Mouse (Mus musculus) bone marrow macrophage, adult 2 months (primary cell): ENCODE results near the gene Fancc. TPM values are rescaled to one million over a fixed set of nuclear protein-coding genes. Genes with fewer than 3 reads are reported as not detected.

Experiments used
- H3K27ac ChIP-seq: 2 replicates; pipeline ENCODE4 v1.5.1; 2012; ENCODE audit warnings: low read depth, low read length; ENCODE audit not compliant: insufficient read depth
- H3K4me1 ChIP-seq: 2 replicates; pipeline ENCODE4 v1.6.1; 2012; ENCODE audit warnings: low read length; ENCODE audit not compliant: control insufficient read depth, insufficient read depth
- H3K4me3 ChIP-seq: 2 replicates; pipeline ENCODE4 v1.5.1; 2012; ENCODE audit warnings: mild to moderate bottlenecking, low read length, moderate library complexity; ENCODE audit not compliant: insufficient read depth
- CTCF ChIP-seq: IDR thresholded peaks from 2 replicates; pipeline ENCODE4 v1.5.1; 2012; ENCODE audit warnings: low read depth, mild to moderate bottlenecking, low read length, moderate library complexity
- POLR2A ChIP-seq: IDR thresholded peaks from 2 replicates; pipeline ENCODE4 v1.6.1; 2012; ENCODE audit warnings: mild to moderate bottlenecking, low read depth, low read length, borderline replicate concordance
- polyA plus RNA-seq: library from polyadenylated mRNA; stranded (reverse); fragments of >200 nt; gene quantifications from 2 replicates; pipeline ENCODE4 v1.2.4, GENCODE M21; 2012; ENCODE audit not compliant: missing spikeins, insufficient read depth, insufficient read length

Fancc gene
- 7.6 and 11.0 TPM in 2 replicates for polyA plus RNA-seq

DNA sequence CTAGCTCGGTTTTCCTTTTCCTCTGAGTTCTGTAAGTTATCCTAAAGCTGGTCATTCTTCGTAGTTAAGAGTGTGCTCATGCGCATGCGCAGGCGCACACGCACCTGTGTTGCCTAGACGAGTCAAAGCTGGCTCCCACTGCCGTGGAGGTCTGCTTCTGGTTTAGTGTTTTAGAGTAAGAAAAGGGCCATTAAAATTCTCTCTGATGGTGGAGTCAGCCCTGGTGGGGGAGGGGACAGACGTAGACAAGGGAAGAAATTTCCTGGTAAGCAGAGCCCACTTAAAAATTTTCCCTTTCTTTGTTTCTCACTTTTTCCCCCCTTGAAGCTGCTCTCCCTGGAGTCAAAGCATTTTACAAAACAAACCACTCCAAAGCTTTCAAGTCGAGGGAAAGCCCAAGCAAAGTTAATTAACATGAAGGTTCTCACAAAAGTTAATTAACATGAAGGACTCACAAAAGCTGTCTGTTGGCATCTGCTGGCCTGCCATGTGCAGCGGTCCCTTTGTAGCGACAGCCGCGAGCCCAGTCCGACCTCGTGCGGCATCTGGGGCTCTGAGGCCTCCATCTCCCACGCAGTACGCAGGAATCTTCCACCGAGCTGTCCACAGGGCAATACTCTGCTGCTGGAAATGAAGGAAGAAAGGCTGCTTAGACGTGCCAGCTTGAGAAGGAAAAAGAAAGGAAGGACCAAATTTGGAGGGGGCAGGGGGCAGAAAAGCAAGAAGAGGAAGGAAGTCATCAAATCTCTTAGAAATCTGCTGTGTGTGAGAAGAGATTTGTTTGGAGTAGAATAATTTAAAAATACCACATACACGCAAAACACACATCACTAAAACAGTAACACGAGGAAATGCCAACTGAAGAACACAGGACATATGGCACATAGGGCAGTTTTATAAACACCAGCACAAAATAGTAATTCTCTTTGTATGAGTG is at the start of gene Fancc:
TSS of gene Fancc (minus strand) at position 633 of the 937 bp plus-strand sequence.
- TF ChIP-seq CTCF (no peak), POLR2A (no peak)
- Histone ChIP-seq H3K4me3 (peak within 1 kb of the TSS; percentile 17; the same call in 1 of the 2 replicates), H3K27ac (no peak within 1 kb of the TSS), H3K4me1 (no peaks in the 10 kb centered on the region)

DNA sequence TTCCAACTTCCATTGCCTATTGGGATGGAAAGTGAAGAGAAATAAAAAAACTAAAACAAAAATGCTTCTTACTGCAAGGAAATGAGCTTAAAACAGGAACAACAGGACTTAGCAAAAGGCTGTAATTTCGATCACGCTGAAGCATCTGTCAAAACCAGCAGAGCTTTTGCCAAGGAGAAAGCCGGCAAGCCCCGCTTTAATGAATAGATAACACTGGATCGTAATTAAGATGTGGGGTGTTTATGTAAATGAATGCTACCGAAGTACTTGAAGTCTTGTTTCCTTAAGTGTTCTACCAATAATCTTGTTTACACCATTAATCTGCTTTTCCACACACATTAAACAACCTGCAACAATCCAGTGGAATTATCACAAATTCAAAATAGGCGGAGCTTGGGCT is 48.2 kb upstream of the Fancc start:
- no peak for TF ChIP-seq POLR2A
- TF ChIP-seq CTCF, result no peak
- Histone ChIP-seq H3K27ac (no peak overlapping the region), H3K4me3 (no peak overlapping the region)

DNA sequence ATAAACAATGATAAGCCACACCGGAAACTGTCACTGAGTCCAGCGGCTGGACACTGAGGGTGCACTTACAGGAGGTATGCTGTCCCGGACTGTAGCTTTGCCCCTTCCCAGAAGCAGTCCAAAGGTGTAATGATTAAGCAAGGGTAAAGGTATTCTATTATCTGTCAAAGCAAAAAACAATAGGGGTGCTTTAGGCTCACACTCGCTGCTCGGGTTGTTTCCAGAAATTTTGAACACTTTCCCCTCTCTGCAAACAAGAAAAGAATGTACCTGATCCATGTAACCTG is 47.8 kb upstream of the Fancc start:
- no peaks in the 10 kb centered on the region for H3K4me1 ChIP-seq
- H3K4me3 ChIP-seq, result no peak overlapping the region
- no peak overlapping the region for H3K27ac ChIP-seq
- no peak for TF ChIP-seq CTCF
- TF ChIP-seq POLR2A, result no peak

More for the DNA sequence above, 48.2 kb upstream of the Fancc start:
- no peaks in the 10 kb centered on the region for H3K4me1 ChIP-seq

DNA sequence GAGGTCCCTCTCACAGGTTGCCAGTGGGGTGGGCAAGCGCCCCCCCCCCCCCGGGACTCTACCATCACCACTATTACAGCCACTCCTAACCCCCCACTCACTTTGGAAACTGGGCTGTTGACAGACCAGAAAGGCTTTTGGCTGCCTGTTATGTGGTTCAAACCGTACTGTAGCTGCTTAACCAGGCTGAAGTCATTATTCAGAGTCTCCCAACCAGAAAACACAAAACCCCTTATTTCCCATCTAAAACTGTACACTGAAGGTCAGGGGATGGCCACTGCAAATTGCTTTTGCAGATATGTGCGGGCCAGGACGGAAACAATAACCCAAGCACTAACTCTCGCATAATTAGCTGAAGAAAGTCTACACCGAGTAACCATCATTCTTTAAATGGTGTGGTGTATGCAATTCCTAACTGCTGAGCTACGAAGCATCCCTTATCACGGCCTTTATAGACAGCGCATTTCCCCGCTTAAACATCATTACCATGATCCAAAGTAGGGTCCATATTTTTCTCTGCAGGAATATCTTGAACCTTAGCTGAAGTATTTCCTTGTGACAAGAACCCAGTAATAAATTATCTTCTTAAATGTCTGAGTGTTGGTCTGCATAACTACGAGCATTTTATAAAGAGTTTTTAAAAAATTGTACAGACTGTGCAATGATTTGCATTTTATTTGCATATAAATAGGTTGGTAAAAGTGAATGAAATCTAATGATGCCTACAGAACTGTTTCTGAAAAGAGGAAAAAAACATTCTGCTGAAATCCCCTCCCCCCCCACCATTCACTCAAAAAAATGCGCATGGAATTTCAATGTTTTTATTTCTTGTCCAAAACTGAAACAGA is 47.3 kb upstream of the Fancc start:
- no peaks in the 10 kb centered on the region for H3K4me1 ChIP-seq
- no peak for TF ChIP-seq CTCF
- no peak for TF ChIP-seq POLR2A
- no peak overlapping the region for H3K27ac ChIP-seq
- no peak overlapping the region for H3K4me3 ChIP-seq

DNA sequence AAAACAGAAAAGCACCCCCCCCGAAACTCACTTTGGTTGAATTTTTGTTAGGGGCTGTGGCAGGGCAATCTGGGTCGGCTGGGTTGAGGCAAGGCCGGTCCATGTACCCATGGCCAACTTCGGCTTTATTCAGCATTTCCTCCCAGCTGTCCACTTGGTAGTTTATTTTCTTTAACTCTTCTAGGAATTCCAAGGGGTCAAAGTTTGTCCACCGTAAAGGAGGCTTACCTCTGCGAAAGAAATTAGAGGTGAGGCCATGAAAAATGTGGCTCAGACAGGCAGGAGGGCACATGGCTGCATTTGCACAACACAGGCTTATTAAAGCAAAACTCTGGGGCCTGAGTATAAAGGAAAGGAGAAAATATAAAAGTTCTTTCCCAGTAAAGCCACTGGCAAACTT is 46.4 kb upstream of the Fancc start:
- Histone ChIP-seq H3K27ac (no peak overlapping the region), H3K4me3 (no peak overlapping the region), H3K4me1 (no peaks in the 10 kb centered on the region)
- no peak for TF ChIP-seq CTCF
- no peak for TF ChIP-seq POLR2A

DNA sequence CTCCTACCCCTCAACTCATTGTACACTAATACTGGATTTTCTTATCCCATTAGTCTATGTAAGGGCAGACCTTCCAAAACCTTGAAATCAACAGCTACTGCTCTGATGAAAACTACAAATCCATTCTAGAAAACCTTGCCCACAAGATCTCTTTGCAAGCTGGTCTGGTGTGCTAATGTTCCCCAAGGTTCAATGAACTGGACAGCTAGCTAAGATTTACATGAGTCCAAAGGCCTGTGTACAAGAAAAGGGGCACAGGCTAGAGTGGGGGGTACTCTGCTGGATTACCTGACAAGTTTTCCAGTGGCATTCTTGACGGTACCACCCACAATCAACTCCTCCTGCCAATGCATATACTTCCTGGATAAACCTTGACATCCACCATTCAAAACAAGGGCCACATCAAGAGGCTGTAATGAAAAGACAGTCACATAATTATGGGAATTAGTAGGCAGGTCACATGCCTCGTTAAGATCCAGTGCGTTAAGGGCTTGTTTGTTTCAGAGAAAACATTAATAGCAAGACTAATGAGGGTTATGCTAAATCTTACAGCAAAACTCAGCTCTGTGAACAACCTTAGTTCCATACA is 45.8 kb upstream of the Fancc start:
- no peaks in the 10 kb centered on the region for H3K4me1 ChIP-seq
- no peak overlapping the region for H3K4me3 ChIP-seq
- H3K27ac ChIP-seq, result no peak overlapping the region
- TF ChIP-seq CTCF (no peak), POLR2A (no peak)

DNA sequence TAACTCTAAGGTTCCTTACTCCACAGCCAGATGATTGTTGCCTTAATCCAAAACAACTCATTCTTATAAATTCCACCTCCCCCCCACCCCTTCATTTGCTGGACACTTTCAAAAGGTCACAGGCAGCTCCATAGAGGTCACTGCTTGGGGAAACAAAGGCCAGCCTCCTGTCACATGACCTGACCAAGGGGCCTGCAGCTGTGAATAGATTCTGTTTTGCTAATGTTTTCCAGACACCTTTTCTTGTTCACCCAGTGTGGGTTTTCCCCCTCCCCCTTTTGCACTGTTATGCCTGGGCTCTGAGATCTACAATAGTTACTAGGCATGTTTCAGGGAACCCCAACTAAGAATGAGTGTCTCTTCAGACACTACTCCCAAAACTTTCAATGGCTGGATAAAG is 44.4 kb upstream of the Fancc start:
- no peak overlapping the region for H3K4me3 ChIP-seq
- TF ChIP-seq POLR2A (no peak), CTCF (no peak)
- H3K4me1 ChIP-seq, result no peaks in the 10 kb centered on the region
- no peak overlapping the region for H3K27ac ChIP-seq

DNA sequence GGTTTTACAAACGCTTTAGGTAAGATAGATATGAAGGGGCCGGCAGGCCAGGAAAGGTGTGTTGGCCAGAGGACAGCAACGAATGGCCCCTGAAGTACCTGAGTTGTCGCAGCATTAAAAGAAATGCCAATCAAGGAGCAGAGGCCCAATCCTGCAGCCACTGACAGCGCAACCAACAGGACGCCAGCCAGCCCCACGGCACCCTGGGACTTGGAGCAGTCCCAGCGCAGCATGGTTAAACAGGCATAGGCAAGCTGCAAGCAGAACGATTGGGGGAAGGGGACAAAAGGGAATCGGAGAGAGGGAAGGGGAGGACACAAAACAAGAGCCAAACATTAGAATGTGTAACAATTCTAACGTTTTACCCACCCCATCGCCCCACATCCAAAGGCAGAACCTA is 43.5 kb upstream of the Fancc start:
- Histone ChIP-seq H3K4me3 (no peak overlapping the region), H3K4me1 (no peaks in the 10 kb centered on the region), H3K27ac (no peak overlapping the region)
- TF ChIP-seq POLR2A (no peak), CTCF (no peak)

DNA sequence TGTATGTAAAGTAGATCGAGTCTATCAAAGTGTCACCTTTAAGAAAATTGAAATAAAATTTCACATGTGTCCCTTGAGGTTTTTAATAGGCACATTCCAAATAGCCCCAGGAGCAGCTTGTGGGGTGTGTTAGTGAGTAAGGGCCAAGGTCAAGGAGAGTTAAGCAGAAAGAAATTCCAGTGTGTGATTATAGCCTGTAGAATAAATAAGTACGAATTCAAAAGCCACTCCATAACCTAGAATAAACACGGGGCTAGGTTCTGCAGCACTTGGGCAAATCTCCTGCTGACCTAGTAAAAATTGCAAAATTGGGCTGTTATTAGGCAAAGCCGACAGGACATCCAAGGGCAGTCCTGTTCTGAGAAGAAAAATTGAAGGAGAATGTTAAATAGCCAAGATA is 37.9 kb upstream of the Fancc start:
- Histone ChIP-seq H3K4me3 (no peak overlapping the region), H3K27ac (no peak overlapping the region), H3K4me1 (no peaks in the 10 kb centered on the region)
- TF ChIP-seq CTCF (no peak), POLR2A (no peak)
